In the genomic region with DNA sequence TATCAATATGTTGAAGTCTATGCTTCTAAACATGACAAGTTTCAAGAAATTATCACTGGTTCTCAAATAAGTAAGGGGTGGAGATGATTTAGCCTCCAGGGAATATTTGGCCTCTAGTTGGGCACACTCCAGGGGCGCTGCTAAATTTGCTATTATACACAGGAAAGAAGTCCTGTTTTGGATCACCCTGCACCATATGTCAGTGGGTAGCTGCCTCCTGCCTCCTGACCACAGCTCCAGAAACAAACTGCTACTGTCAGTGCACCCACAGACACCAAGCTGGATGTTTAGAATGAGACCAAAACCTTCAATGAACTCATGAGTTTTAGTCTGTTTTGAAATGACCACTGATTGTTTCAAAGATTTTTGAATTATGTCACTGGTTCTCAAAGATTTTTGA, we compare ENCODE assay signal across 30 mouse cellular contexts. TPM values are rescaled to one million over a fixed set of nuclear protein-coding genes. Genes with fewer than 3 reads are reported as not detected.
"Had no signal": no experiment of that assay in that cellular context is flagged by ENCODE, and none has a peak within 500 bp of the region (broad histone marks: within the 10 kb centered on the region; RNA-seq: fewer than 3 reads in every experiment).

No protein-coding gene starts in this region.

- DNase-seq: kidney, adult 9 months; kidney, postnatal 25 days; layer of hippocampus, adult 9-11 months; layer of hippocampus, postnatal 36 days; liver, embryonic 13.5 days; lung, adult 2 months; lung, postnatal 36 days; retina, postnatal 1 day; right cerebral cortex, postnatal 25 days; spleen, adult 18-20 months; thymus, postnatal 25 days had no signal

- H3K4me1 ChIP-seq: liver, embryonic 13.5 days; megakaryocyte, embryonic 14.5 days; midbrain, embryonic 10.5 days; midbrain, embryonic 13.5 days; neural tube, embryonic 13.5 days; stomach, embryonic 15.5 days had no signal

- ATAC-seq: midbrain, embryonic 13.5 days; midbrain, embryonic 16.5 days had no signal

- H3K4me3 ChIP-seq: layer of hippocampus, adult 2 months; left cerebral cortex, adult 2 months; liver, embryonic 13.5 days; megakaryocyte, embryonic 14.5 days; midbrain, embryonic 10.5 days; midbrain, embryonic 13.5 days; myocyte; neural tube, embryonic 13.5 days; stomach, embryonic 15.5 days had no signal

- H3K27me3 ChIP-seq: liver, embryonic 13.5 days; megakaryocyte, embryonic 14.5 days had no signal

- H3K27ac ChIP-seq: kidney, postnatal 0 days; layer of hippocampus, adult 2 months; left cerebral cortex, adult 2 months; liver, embryonic 13.5 days; midbrain, embryonic 10.5 days; midbrain, embryonic 13.5 days; neural tube, embryonic 13.5 days; stomach, embryonic 15.5 days had no signal

RNA-seq across cellular contexts. Expression of a gene that starts 34.2 kb away (rescaled TPM):
- total RNA-seq: layer of hippocampus, adult 2 months; layer of hippocampus, postnatal 36 days; left cerebral cortex, adult 2 months; left cerebral cortex, postnatal 10 days; left cerebral cortex, postnatal 36 days; liver, adult 2 months; monocyte, adult 5-6 weeks; neutrophil, adult 5-6 weeks had no signal
- polyA plus RNA-seq: kidney, postnatal 0 days; large intestine, adult 2 months; liver, adult 2 months; liver, embryonic 13.5 days; liver, embryonic 16.5 days; lung, adult 2 months; lung, embryonic 16.5 days; midbrain, embryonic 13.5 days; midbrain, embryonic 16.5 days; myocyte; urinary bladder, adult 2 months had no signal
